In genomic region chr9:21138386-21138785, GRCm38 (mm10) we compare ENCODE assay signal across 26 mouse cellular contexts. TPM values are rescaled to one million over a fixed set of nuclear protein-coding genes. Genes with fewer than 3 reads are reported as not detected.
DNase-seq lines count a peak whose midpoint lies in the region; ATAC-seq and TF ChIP-seq lines count a peak whose summit lies in the region.
"Had no signal": no experiment of that assay in that cellular context is flagged by ENCODE, and none has a peak within 500 bp of the region (broad histone marks: within the 10 kb centered on the region; RNA-seq: fewer than 3 reads in every experiment).

No protein-coding gene starts in this region.

- 0 out of 2 replicates have a peak, but pooled peaks cover 4% of the 10 kb centered on the region for H3K79me2 ChIP-seq in CH12.LX (replicated peaks; ENCODE audit: control insufficient read depth, extremely low read depth, insufficient read depth, poor library complexity, severe bottlenecking)

- no peak for ATAC-seq in midbrain, embryonic 11.5 days (ENCODE audit: low FRiP score)
- ATAC-seq: activated CD4-positive, CD25-positive, alpha-beta regulatory T cell, adult 4 months; CD4-positive, CD25-positive, alpha-beta regulatory T cell, adult 4 months; forebrain, embryonic 13.5 days; forebrain, embryonic 15.5 days; forebrain, postnatal 0 days; Patski had no signal

- TF ChIP-seq POLR2A in CH12.LX (IDR thresholded peaks at IDR 0.05; ENCODE audit: low read depth, low read length), result no peak

- TF ChIP-seq CTCF in CH12.LX (conservative IDR thresholded peaks at IDR 0.05 in 1 of 2, IDR thresholded peaks at IDR 0.05 in 1 of 2; ENCODE audit: low read depth in 2 of 2, low read length in 2 of 2), result no peak

- TF ChIP-seq RAD21 in CH12.LX (IDR thresholded peaks at IDR 0.05; ENCODE audit: low read depth, low read length), result no peak

- in situ Hi-C loops in CH12.LX (cut with MboI; ENCODE audit: low pct_ligation_motif_present, low pct_unique_long_range_greater_than_20kb, low sequenced_read_pairs), result no loop called here

- peaks cover 57 to 62% of the 10 kb centered on the region in 2 experiments for H3K36me3 ChIP-seq in CH12.LX (replicated peaks in 1 of 2; ENCODE audit: control insufficient read depth in 1 of 2, insufficient read depth in 1 of 2, low read length in 1 of 2)
- peaks cover 39% of the 10 kb centered on the region for H3K36me3 ChIP-seq in midbrain, embryonic 11.5 days (ENCODE audit: control insufficient read depth, insufficient read depth, low read length)

- peaks cover 13 to 49% of the 10 kb centered on the region in 2 experiments for H3K4me1 ChIP-seq in CH12.LX (ENCODE audit: control insufficient read depth in 1 of 2, insufficient read depth in 2 of 2)
- H3K4me1 ChIP-seq in midbrain, embryonic 11.5 days (ENCODE audit: control insufficient read depth, insufficient read depth, low read length), result no peaks in the 10 kb centered on the region
- H3K4me1 ChIP-seq: embryonic facial prominence, embryonic 13.5 days; embryonic facial prominence, embryonic 15.5 days; forebrain, embryonic 13.5 days; forebrain, embryonic 15.5 days had no signal

- no peak overlapping the region for H3K9ac ChIP-seq in CH12.LX (ENCODE audit: insufficient read depth, low read depth)
- H3K9ac ChIP-seq in midbrain, embryonic 11.5 days (ENCODE audit: low read length), result no peak overlapping the region
- H3K9ac ChIP-seq: embryonic facial prominence, embryonic 13.5 days; embryonic facial prominence, embryonic 15.5 days; forebrain, embryonic 13.5 days; forebrain, embryonic 15.5 days; forebrain, postnatal 0 days had no signal

- no peak for TF ChIP-seq EP300 in CH12.LX (IDR thresholded peaks at IDR 0.05; ENCODE audit: low read length)

- no peaks in the 10 kb centered on the region for H3K27me3 ChIP-seq in CH12.LX (replicated peaks)
- no peaks in the 10 kb centered on the region for H3K27me3 ChIP-seq in midbrain, embryonic 11.5 days (ENCODE audit: control insufficient read depth, insufficient read depth, low read length)
- H3K27me3 ChIP-seq: embryonic facial prominence, embryonic 13.5 days; embryonic facial prominence, embryonic 15.5 days; forebrain, embryonic 13.5 days; forebrain, embryonic 15.5 days; Patski had no signal

- H3K4me3 ChIP-seq in CH12.LX (replicated peaks in 1 of 3; ENCODE audit: low read depth in 2 of 3, low read length in 2 of 3, poor library complexity in 1 of 3), result no peak overlapping the region
- H3K4me3 ChIP-seq in midbrain, embryonic 11.5 days (ENCODE audit: low read depth, low read length), result no peak overlapping the region
- H3K4me3 ChIP-seq: embryonic facial prominence, embryonic 13.5 days; embryonic facial prominence, embryonic 15.5 days; erythroblast, embryonic 14.5 days; forebrain, embryonic 13.5 days; forebrain, embryonic 15.5 days had no signal

- no peaks in the 10 kb centered on the region for H3K9me3 ChIP-seq in CH12.LX (replicated peaks; ENCODE audit: low read length)
- no peaks in the 10 kb centered on the region for H3K9me3 ChIP-seq in midbrain, embryonic 11.5 days (ENCODE audit: control insufficient read depth, low read length)
- H3K9me3 ChIP-seq: embryonic facial prominence, embryonic 13.5 days; embryonic facial prominence, embryonic 15.5 days; forebrain, embryonic 13.5 days; forebrain, embryonic 15.5 days had no signal

- 94% methylated on average over 4 of the region's 4 CpGs for WGBS in midbrain, embryonic 11.5 days

- DNase-seq in adrenal gland, postnatal 14 days, result peak; percentile 25
- DNase-seq in adrenal gland, postnatal 25 days, result no peak
- peak; percentile 74 for DNase-seq in 3T3-L1 (ENCODE audit: low read depth, low spot score)
- DNase-seq in CH12.LX (ENCODE audit: extremely low read depth), result no peak
- peak; percentile 17 for DNase-seq in adipocyte (ENCODE audit: low spot score)
- no peak for DNase-seq in urinary bladder, postnatal 36 days (ENCODE audit: low spot score in 2 of 2)
- DNase-seq in thymus, adult 18-20 months, result no peak
- no peak for DNase-seq in midbrain, embryonic 11.5 days (ENCODE audit: low spot score, missing footprints)
- DNase-seq: adrenal gland, adult 8-10 months; B cell, adult 2 months; cerebellum, adult 11 months; cerebellum, adult 18-20 months; cerebellum, adult 8-10 months; cerebellum, adult 9-11 months; cerebellum, postnatal 14 days; cerebellum, postnatal 36 days; embryo, embryonic 11 days; forebrain, postnatal 0 days had no signal

- H3K27ac ChIP-seq in CH12.LX (ENCODE audit: insufficient read depth, low read depth), result 0 out of 2 replicates have a peak overlapping the region, but pooled peaks have one; percentile 58
- no peak overlapping the region for H3K27ac ChIP-seq in midbrain, embryonic 11.5 days (ENCODE audit: low read depth, low read length)
- H3K27ac ChIP-seq: embryonic facial prominence, embryonic 13.5 days; embryonic facial prominence, embryonic 15.5 days; forebrain, embryonic 13.5 days; forebrain, embryonic 15.5 days had no signal

- dilution Hi-C loops in CH12.LX (cut with MboI; ENCODE audit: extremely low pct_ligation_motif_present, extremely low pct_unique_long_range_greater_than_20kb, low sequenced_read_pairs), result no loop called here

- no peak overlapping the region for H3K4me2 ChIP-seq in CH12.LX (ENCODE audit: insufficient read depth, low read depth, poor library complexity, severe bottlenecking)
- no peak overlapping the region for H3K4me2 ChIP-seq in midbrain, embryonic 11.5 days
- H3K4me2 ChIP-seq: embryonic facial prominence, embryonic 13.5 days; embryonic facial prominence, embryonic 15.5 days; forebrain, embryonic 13.5 days; forebrain, embryonic 15.5 days had no signal

TF ChIP-seq in CH12.LX, 34 proteins besides CTCF, POLR2A, EP300 and RAD21:
- TF ChIP-seq IRF4 (IDR thresholded peaks at IDR 0.05; ENCODE audit: low read depth, low read length), result no peak
- no peak for TF ChIP-seq MAZ (IDR thresholded peaks at IDR 0.05; ENCODE audit: low read depth, low read length)
- TF ChIP-seq UBTF (IDR thresholded peaks at IDR 0.05; ENCODE audit: low read depth, low read length), result no peak

RNA-seq across cellular contexts. Expression of gene Tyk2, which starts 7.3 kb away (rescaled TPM):
- total RNA-seq in adrenal gland, postnatal 14 days (2021), result 12.6 and 17.3 TPM in 2 replicates
- total RNA-seq in adrenal gland, postnatal 25 days (2021), result 17.7 and 22.4 TPM in 2 replicates
- total RNA-seq in CH12.LX (2012; rRNA removed), result 64.3 and 80.0 TPM in 2 replicates
- total RNA-seq in CH12.LX (2014; rRNA removed), result 39.0 and 40.6 TPM in 2 replicates
- 45.1 and 49.6 TPM in 2 replicates for polyA plus RNA-seq in CH12.LX (2012; ENCODE audit: insufficient read length, low read depth)
- 6.1 and 7.1 TPM in 2 replicates for polyA plus RNA-seq in midbrain, embryonic 11.5 days (2014; fragmentation: Nextera tagmentation; extraction: Ambion mirVana)

RNA-seq across cellular contexts. Expression of gene Cdc37, which starts 11.4 kb away (rescaled TPM):
- 171 and 185 TPM in 2 replicates for total RNA-seq in adrenal gland, postnatal 14 days (2021)
- 190 and 202 TPM in 2 replicates for total RNA-seq in adrenal gland, postnatal 25 days (2021)
- total RNA-seq in CH12.LX (2012; rRNA removed), result 227 and 230 TPM in 2 replicates
- total RNA-seq in CH12.LX (2014; rRNA removed), result 84.1 and 87.2 TPM in 2 replicates
- polyA plus RNA-seq in CH12.LX (2012; ENCODE audit: insufficient read length, low read depth), result 447 and 532 TPM in 2 replicates
- 297 and 318 TPM in 2 replicates for polyA plus RNA-seq in midbrain, embryonic 11.5 days (2014; fragmentation: Nextera tagmentation; extraction: Ambion mirVana)

RNA-seq across cellular contexts. Expression of gene Pde4a, which starts 27.1 kb away (rescaled TPM):
- total RNA-seq in adrenal gland, postnatal 14 days (2021), result 22.4 and 22.9 TPM in 2 replicates
- 12.9 and 13.1 TPM in 2 replicates for total RNA-seq in adrenal gland, postnatal 25 days (2021)
- 4.1 and 4.8 TPM in 2 replicates for total RNA-seq in CH12.LX (2012; rRNA removed)
- 1.2 and 1.7 TPM in 2 replicates for total RNA-seq in CH12.LX (2014; rRNA removed)
- polyA plus RNA-seq in CH12.LX (2012; ENCODE audit: insufficient read length, low read depth), result 7.2 and 7.6 TPM in 2 replicates
- 5.0 and 6.5 TPM in 2 replicates for polyA plus RNA-seq in midbrain, embryonic 11.5 days (2014; fragmentation: Nextera tagmentation; extraction: Ambion mirVana)

RNA-seq across cellular contexts. Expression of gene Raver1, which starts 46.6 kb away (rescaled TPM):
- total RNA-seq in adrenal gland, postnatal 14 days (2021), result 52.8 and 60.7 TPM in 2 replicates
- total RNA-seq in adrenal gland, postnatal 25 days (2021), result 52.1 and 60.0 TPM in 2 replicates
- total RNA-seq in CH12.LX (2012; rRNA removed) (30.8 and 31.3 TPM in 2 replicates), CH12.LX (2014; rRNA removed) (16.0 and 18.9 TPM in 2 replicates)
- polyA plus RNA-seq in CH12.LX (2012; ENCODE audit: insufficient read length, low read depth), result 77.9 and 101 TPM in 2 replicates
- polyA plus RNA-seq in midbrain, embryonic 11.5 days (2014; fragmentation: Nextera tagmentation; extraction: Ambion mirVana), result 66.0 and 76.1 TPM in 2 replicates

RNA-seq across cellular contexts. Expression of gene Gm38431, which starts 46.6 kb away (rescaled TPM):
- total RNA-seq in adrenal gland, postnatal 14 days (2021), result 1.4 and 2.1 TPM in 2 replicates
- total RNA-seq in adrenal gland, postnatal 25 days (2021), result 2.5 and 9.4 TPM in 2 replicates
- total RNA-seq in CH12.LX (2012; rRNA removed) (20.6 and 30.5 TPM in 2 replicates), CH12.LX (2014; rRNA removed) (0.26 and 1.1 TPM in 2 replicates)
- 7.1 and 9.8 TPM in 2 replicates for polyA plus RNA-seq in CH12.LX (2012; ENCODE audit: insufficient read length, low read depth)
- 2.0 and 2.1 TPM in 2 replicates for polyA plus RNA-seq in midbrain, embryonic 11.5 days (2014; fragmentation: Nextera tagmentation; extraction: Ambion mirVana)

Comparison
In these comparisons a context has a peak if more than half of its experiments do, and no peak if none do; other contexts are left out.
1. DNase-seq: peak in adrenal gland, postnatal 14 days (single experiment), 3T3-L1 (single experiment) and adipocyte (single experiment); none in adrenal gland, postnatal 25 days (single experiment), CH12.LX (single experiment), urinary bladder, postnatal 36 days (0 of 2), thymus, adult 18-20 months (0 of 2) and midbrain, embryonic 11.5 days (single experiment).